Mouse (Mus musculus) monocyte, adult 2 months (primary cell): ENCODE results near the gene Slc7a11.

Source experiments
- DNase-seq, 2 experiments: peaks; one replicate each; pipeline ENCODE4 v3.0.0; 2022; ENCODE audit warnings: low spot score in 2 of 2, low read depth in 1 of 2

Slc7a11 gene

GRCm38 (mm10) chr3:50001635-50002034 lies 441.8 kb downstream of the Slc7a11 start:
- DNase-seq = no peak

- DNase-seq = no peak
Observed at GRCm38 (mm10) chr3:49992891-49993290, 450.5 kb downstream of the Slc7a11 start.

- DNase-seq = no peak
Observed at GRCm38 (mm10) chr3:49987236-49987635, 456.2 kb downstream of the Slc7a11 start.

- DNase-seq = no peak
Observed at GRCm38 (mm10) chr3:49984795-49985194, 458.6 kb downstream of the Slc7a11 start.

GRCm38 (mm10) chr3:49983429-49984268 lies 459.8 kb downstream of the Slc7a11 start:
- no peak for DNase-seq

GRCm38 (mm10) chr3:49973994-49974393 lies 469.4 kb downstream of the Slc7a11 start:
- no peak for DNase-seq

- no peak for DNase-seq
Observed at GRCm38 (mm10) chr3:49965569-49965968, 477.8 kb downstream of the Slc7a11 start.

- DNase-seq = no peak
Observed at GRCm38 (mm10) chr3:49960581-49960980, 482.8 kb downstream of the Slc7a11 start.

- DNase-seq = no peak
Observed at GRCm38 (mm10) chr3:49946845-49947244, 496.6 kb downstream of the Slc7a11 start.

GRCm38 (mm10) chr3:49944783-49945182 lies 498.6 kb downstream of the Slc7a11 start:
- no peak for DNase-seq

GRCm38 (mm10) chr3:49937611-49938010 lies 505.8 kb downstream of the Slc7a11 start:
- no peak for DNase-seq

- no peak for DNase-seq
Observed at GRCm38 (mm10) chr3:49929496-49929895, 513.9 kb downstream of the Slc7a11 start.

GRCm38 (mm10) chr3:49928509-49929263 lies 514.7 kb downstream of the Slc7a11 start:
- DNase-seq = no peak

GRCm38 (mm10) chr3:49913929-49914328 lies 529.5 kb downstream of the Slc7a11 start:
- DNase-seq = no peak

GRCm38 (mm10) chr3:49910922-49911321 lies 532.5 kb downstream of the Slc7a11 start:
- no peak for DNase-seq

- no peak for DNase-seq
Observed at GRCm38 (mm10) chr3:49908426-49909341, 534.7 kb downstream of the Slc7a11 start.

- no peak for DNase-seq
Observed at GRCm38 (mm10) chr3:49893945-49894344, 549.5 kb downstream of the Slc7a11 start.

GRCm38 (mm10) chr3:49887359-49887758 lies 556.1 kb downstream of the Slc7a11 start:
- DNase-seq = no peak

- DNase-seq = no peak
Observed at GRCm38 (mm10) chr3:49886220-49886945, 557.0 kb downstream of the Slc7a11 start.

- DNase-seq = no peak
Observed at GRCm38 (mm10) chr3:49880496-49880895, 562.9 kb downstream of the Slc7a11 start.

GRCm38 (mm10) chr3:49870786-49871185 lies 572.6 kb downstream of the Slc7a11 start:
- no peak for DNase-seq
